In genomic region chr1:153091438-153092236, GRCm38 (mm10) we compare ENCODE assay signal across 8 mouse cellular contexts.
A peak's percentile ranks its signal among the peaks of the same experiment; 100 is the strongest.
DNase-seq lines count a peak whose midpoint lies in the region; ATAC-seq and TF ChIP-seq lines count a peak whose summit lies in the region.

No protein-coding gene starts in this region.

- no peak overlapping the region for H3K9ac ChIP-seq in liver, adult 2 months (ENCODE audit: low read depth, low read length)
- no peak overlapping the region for H3K9ac ChIP-seq in liver, postnatal 0 days (replicated peaks)
- H3K9ac ChIP-seq in intestine, embryonic 15.5 days, result no peak overlapping the region

- 0 out of 2 replicates have a peak overlapping the region, but pooled peaks have one; percentile 12 for H3K27ac ChIP-seq in liver, adult 2 months (replicated peaks; ENCODE audit: insufficient read depth, low read depth, low read length)
- H3K27ac ChIP-seq in liver, postnatal 0 days (ENCODE audit: low read depth), result no peak overlapping the region
- no peak overlapping the region for H3K27ac ChIP-seq in intestine, embryonic 15.5 days

- no peaks in the 10 kb centered on the region for H3K27me3 ChIP-seq in liver, adult 2 months (ENCODE audit: control insufficient read depth, insufficient read depth, low read length)
- H3K27me3 ChIP-seq in liver, postnatal 0 days (ENCODE audit: insufficient read depth, low read length), result 0 out of 2 replicates have a peak, but pooled peaks cover 2% of the 10 kb centered on the region
- H3K27me3 ChIP-seq in intestine, embryonic 15.5 days (replicated peaks), result no peaks in the 10 kb centered on the region

- TF ChIP-seq EP300 in liver, postnatal 0 days (IDR thresholded peaks at IDR 0.05; ENCODE audit: low read depth), result no peak

- no peaks in the 10 kb centered on the region for H3K36me3 ChIP-seq in liver, adult 2 months (ENCODE audit: control insufficient read depth, insufficient read depth, low read length)
- no peaks in the 10 kb centered on the region for H3K36me3 ChIP-seq in liver, postnatal 0 days (replicated peaks; ENCODE audit: insufficient read depth, low read length)
- H3K36me3 ChIP-seq in intestine, embryonic 15.5 days, result no peaks in the 10 kb centered on the region

- H3K4me2 ChIP-seq in liver, postnatal 0 days (ENCODE audit: low read depth, low read length), result no peak overlapping the region
- no peak overlapping the region for H3K4me2 ChIP-seq in intestine, embryonic 15.5 days (replicated peaks)

- ATAC-seq in liver, postnatal 0 days, result no peak
- peak; percentile 73 for ATAC-seq in intestine, embryonic 15.5 days

- no peak overlapping the region for H3K4me3 ChIP-seq in liver, adult 2 months (ENCODE audit: insufficient read depth, low read depth, low read length)
- no peak overlapping the region for H3K4me3 ChIP-seq in liver, postnatal 0 days (ENCODE audit: low read depth, low read length)
- no peak overlapping the region for H3K4me3 ChIP-seq in intestine, embryonic 15.5 days (replicated peaks)

- no peak for TF ChIP-seq CTCF in liver, adult 2 months (IDR thresholded peaks at IDR 0.05; ENCODE audit: low read depth, low read length)
- no peak for TF ChIP-seq CTCF in liver, postnatal 0 days (IDR thresholded peaks at IDR 0.05; ENCODE audit: low read depth)

- H3K79me2 ChIP-seq in liver, adult 2 months (ENCODE audit: control insufficient read depth, insufficient read depth, low read length), result no peaks in the 10 kb centered on the region

- intact Hi-C loops in gastrocnemius, postnatal 14 days (cut with DNase I; ENCODE audit: low total_unique reads), result no loop called here

- WGBS in liver, adult 2 months, result 31% methylated on average over 9 of the region's 9 CpGs
- WGBS in liver, postnatal 0 days (ENCODE audit: insufficient replicate concordance), result 46% methylated on average over 9 of the region's 9 CpGs
- WGBS in intestine, embryonic 15.5 days, result 28% methylated on average over 9 of the region's 9 CpGs

- no peaks in the 10 kb centered on the region for H3K4me1 ChIP-seq in liver, adult 2 months (ENCODE audit: control insufficient read depth, insufficient read depth, low read length)
- no peaks in the 10 kb centered on the region for H3K4me1 ChIP-seq in liver, postnatal 0 days (ENCODE audit: insufficient read depth)
- peaks cover 11% of the 10 kb centered on the region; the same call in 1 of the 2 replicates for H3K4me1 ChIP-seq in intestine, embryonic 15.5 days (replicated peaks)

- no peak for DNase-seq in liver, adult 2 months (ENCODE audit: extremely low read depth, low read depth, low spot score)
- no peak for DNase-seq in liver, postnatal 0 days
- peak; percentile 68 for DNase-seq in gastrocnemius, postnatal 14 days
- peak; percentile 76 for DNase-seq in lung, postnatal 14 days
- no peak for DNase-seq in adrenal gland, postnatal 36 days
- no peak for DNase-seq in retina, embryonic 14.5 days (ENCODE audit: low spot score)
- no peak for DNase-seq in spleen, adult 18-20 months

- TF ChIP-seq POLR2A in liver, adult 2 months (IDR thresholded peaks at IDR 0.05; ENCODE audit: extremely low read depth, insufficient read depth, low read length), result no peak

- no peaks in the 10 kb centered on the region for H3K9me3 ChIP-seq in liver, postnatal 0 days (ENCODE audit: low read length)
- no peaks in the 10 kb centered on the region for H3K9me3 ChIP-seq in intestine, embryonic 15.5 days

Comparison
In these comparisons a context has a peak if more than half of its experiments do, and no peak if none do; other contexts are left out.
1. DNase-seq: peak in gastrocnemius, postnatal 14 days (single experiment) and lung, postnatal 14 days (single experiment); none in liver, adult 2 months (single experiment), liver, postnatal 0 days (single experiment), adrenal gland, postnatal 36 days (0 of 2), retina, embryonic 14.5 days (single experiment) and spleen, adult 18-20 months (0 of 2).